Mouse (Mus musculus) cerebellum, postnatal 36 days (tissue): ENCODE results near the gene Alad.

Experiments used
- DNase-seq, 2 experiments: peaks; one replicate each; pipeline ENCODE4 v3.0.0; 2021 to 2022; ENCODE audit warnings: mixed read lengths in 2 of 2

The Alad gene

GRCm38 (mm10) chr4:62517538-62518415, 1.9 kb downstream of the Alad start:
- DNase-seq = no peak

GRCm38 (mm10) chr4:62517046-62517445, 2.7 kb downstream of the Alad start:
- DNase-seq = no peak

DNA sequence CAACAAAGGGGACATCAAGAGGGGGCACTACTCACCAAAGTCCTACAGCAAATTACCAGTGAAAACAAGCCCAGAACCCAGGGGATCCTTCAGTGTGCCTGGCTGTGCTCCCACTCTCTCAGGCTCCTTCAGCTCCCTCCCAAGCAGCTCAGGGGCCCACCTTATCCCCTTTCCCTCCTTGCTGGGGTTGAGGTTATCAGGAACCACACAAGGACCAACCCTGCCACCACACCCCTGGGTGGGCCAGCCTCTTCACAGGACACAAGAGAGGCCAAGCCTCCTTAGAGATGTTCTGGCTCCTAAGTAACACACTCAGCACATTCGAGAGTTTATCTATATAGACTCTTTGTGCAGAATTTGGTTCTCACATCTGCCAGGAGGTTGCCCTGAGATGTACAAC, 3.1 kb downstream of the Alad start:
- no peak for DNase-seq

DNA sequence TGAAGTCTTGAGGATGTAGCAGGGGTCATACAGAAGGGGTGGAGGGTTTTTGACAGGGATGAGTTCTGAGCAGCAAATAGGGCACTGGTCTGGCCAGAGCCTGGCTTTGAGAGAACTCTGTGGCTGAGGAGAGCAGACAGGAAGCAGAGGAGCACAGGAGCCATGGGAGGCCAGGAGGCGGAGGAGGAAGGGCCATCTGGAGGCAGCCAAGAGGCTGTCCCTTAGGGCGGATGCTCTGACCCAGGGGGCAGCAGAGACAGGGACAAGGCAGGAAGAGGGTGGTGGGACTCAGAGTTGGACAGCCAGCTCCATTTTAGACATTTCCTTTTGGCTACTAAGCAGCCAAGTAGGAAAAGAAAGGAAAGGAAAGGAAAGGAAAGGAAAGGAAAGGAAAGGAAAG, 3.6 kb downstream of the Alad start:
- DNase-seq = peak; percentile 68 to 73

DNA sequence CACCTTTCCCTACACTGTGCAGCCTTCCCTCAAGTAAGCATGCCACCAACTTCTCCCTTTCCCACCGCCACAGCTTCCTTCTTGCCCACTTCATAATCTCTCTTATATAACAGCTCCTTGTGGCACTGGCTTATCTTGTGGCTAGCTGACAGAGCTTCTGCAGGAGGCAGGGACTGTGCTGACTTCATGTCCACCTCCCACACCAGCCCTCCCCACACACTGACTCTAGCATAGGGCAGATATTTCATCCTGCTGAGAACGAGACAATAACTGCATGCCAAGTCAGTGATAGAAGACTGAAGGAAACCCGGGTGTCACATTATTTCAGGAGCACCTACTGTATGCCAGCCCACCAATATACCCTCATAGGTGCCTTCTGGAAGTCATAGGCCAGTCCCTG, 4.2 kb downstream of the Alad start:
- peak in 1 of 2 experiments; percentile 46 for DNase-seq

DNA sequence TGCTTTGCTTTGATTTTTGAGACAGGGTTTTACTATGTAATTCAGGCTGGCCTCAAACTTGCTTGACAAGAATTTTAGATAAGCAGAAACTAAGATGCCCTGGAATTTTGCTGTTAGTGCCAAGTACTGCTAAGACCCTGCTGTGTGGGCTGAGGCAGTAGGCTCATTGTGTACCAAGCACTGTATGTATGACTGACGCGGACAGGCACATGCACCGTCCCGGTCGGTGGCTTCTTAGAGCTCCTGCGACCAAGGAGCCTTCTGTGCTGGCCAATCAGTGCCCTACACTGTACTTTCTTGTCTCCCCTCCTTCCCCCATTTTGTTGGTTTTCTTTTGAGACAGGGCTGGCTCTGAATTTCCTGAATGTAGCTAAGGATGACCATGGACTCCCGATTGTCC, 4.7 kb downstream of the Alad start:
- no peak for DNase-seq

DNA sequence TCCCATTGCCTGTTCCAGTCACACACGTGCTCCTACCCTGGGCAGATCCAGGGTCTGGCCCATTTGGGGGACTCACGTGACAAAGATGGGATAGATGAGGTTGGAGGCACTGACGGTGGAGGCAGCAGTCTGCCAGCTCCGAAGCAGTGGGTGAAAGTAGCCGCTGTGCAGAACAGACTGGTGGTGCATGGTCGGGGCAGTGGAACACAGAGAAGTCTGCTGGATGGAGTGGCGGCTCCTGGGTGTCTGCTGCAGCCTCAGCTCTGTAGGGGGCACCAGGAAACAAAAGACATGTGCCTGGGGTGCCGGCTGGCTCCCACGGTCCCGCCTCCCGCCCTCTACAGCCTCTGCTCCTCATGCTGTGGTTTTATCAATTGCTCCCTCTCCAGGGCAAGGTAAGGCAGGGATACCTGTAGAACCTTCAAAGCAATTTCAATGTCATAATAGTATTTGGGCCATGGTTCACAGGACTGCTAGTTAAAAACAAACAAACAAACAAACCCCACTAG, 5.7 kb downstream of the Alad start:
- DNase-seq = no peak

GRCm38 (mm10) chr4:62509946-62510345, 9.8 kb downstream of the Alad start:
- peak in 1 of 2 experiments; percentile 39 for DNase-seq

- DNase-seq = no peak
These were observed 10.9 kb downstream of the Alad start for GRCm38 (mm10) chr4:62508839-62509238.

GRCm38 (mm10) chr4:62506798-62507197, 12.9 kb downstream of the Alad start:
- DNase-seq = peak; percentile 60

GRCm38 (mm10) chr4:62505991-62506390, 13.7 kb downstream of the Alad start:
- no peak for DNase-seq

GRCm38 (mm10) chr4:62503374-62503970, 16.2 kb downstream of the Alad start, which contains the start of gene Hdhd3:
TSS of gene Hdhd3 (minus strand) at chr4:62503467.
- no peak for DNase-seq

DNA sequence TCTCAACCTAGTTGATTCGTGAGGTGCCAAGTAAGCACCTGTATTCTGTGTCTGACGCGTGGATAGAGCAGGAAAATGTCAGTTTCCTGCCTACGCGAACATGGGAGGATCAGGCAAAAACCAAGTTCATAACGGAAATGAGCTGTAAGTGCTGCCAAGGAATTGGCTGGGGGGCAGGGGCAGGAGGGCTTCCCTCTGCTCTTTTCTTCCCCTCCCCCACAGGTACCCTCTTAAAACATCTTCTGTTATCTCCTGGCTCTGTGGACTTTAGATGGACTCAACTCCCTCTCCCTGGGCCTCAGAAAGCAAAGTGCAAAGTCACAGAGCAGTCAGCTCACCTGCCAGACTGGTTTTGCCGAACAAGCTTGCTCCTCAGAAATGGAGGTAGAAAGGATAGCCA, 16.7 kb downstream of the Alad start:
- no peak for DNase-seq

- DNase-seq = peak; percentile 90
These were observed 17.6 kb downstream of the Alad start for GRCm38 (mm10) chr4:62501964-62502732.

DNA sequence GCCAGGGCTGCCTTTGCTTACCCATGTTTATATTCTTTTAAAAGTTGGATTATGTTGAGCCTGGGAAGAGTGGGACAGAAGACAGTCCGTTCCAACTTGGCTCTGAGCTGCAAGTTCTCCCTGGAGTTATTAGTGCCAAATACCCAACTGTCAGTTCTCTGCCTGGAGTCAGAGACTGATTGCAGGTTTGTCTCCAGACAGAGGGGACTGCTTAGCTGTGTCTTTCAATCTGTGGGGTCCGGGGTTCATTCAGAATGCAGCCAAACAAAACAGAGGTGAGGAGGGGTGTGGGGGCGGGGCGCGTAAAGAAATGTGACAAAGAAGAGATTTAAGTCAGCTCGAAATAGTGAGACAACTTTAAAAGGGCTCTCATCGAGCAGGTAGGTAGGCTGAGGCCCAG, 18.2 kb downstream of the Alad start:
- DNase-seq = no peak

DNA sequence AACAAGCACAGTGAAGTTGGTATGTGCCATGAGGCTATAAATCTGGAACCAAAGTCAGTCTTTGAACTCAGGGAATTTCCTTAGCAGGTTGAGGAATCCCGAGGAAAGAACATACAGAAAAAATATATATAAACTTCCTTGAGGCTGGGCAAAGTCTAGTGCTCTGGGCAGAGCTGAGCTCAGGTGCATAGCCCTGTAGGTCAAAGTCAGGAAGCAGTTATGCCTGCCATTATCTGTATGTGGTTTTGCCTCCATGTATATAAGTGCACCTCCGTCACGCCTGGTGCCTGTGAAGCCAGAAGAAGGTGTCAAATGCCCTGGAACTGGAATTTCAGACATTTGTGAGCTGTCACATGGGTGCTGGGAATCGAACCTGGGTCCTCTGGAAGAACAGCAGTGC, 18.9 kb downstream of the Alad start:
- DNase-seq = no peak

- peak in 1 of 2 experiments; percentile 42 for DNase-seq
These were observed 22.9 kb downstream of the Alad start for GRCm38 (mm10) chr4:62496815-62497214.

DNA sequence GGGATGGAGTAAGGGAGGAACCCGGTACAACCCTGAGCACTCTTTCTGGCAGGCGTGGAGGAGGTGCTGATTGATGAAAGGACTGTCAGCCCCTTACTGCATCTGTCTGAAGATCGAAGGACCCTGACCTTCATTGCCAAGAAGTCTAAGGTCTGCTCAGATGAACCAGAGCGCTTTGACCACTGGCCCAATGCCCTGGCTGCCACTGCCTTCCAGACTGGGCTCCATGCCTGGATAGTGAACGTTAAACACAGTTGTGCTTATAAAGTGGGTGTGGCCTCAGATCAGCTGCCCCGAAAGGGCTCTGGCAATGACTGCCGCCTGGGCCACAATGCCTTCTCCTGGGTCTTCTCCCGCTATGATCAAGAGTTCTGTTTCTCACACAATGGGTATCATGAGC, 23.8 kb downstream of the Alad start:
- no peak for DNase-seq

- no peak for DNase-seq
These were observed 25.5 kb downstream of the Alad start for GRCm38 (mm10) chr4:62494230-62494629.

DNA sequence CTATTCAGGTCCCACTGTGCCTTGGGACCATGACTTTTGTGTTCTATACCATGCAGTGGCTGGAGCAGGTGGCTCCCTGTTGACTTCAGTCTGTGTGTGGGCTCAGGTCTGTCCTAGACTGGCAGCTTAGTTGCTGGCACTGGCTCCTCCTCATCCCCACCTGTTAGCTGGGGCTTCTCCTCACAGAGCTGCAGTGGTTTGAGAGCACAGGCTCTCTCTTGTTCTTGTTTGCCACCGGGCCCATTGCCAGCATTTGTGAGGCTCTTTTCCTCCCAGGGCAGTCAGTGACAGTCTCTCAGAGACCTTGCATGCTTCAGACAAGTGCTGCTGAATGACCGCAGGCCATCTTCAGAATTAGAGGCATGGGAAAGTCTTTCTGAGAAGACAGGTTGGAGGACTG, 27.0 kb downstream of the Alad start:
- DNase-seq = no peak

DNA sequence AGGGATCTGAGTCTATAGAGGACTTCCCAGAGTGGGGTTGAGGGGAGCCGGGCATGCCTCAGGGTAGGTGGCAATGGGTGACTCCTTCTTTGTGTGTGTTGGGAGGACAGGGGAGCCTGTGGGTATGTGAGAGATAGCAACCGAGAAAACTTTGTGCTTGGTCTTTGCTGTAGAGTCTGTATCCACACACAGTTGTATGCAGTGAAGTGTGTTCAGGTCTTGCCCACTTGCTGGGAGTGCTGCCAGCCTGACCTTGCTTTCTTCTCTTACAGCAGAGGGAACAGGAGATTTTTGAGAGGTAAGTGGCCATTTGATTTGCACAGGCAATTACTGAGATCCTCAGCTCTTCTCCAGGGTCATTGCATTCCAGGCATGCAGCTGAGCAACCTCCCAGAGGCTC, 31.8 kb downstream of the Alad start:
- DNase-seq = no peak

DNA sequence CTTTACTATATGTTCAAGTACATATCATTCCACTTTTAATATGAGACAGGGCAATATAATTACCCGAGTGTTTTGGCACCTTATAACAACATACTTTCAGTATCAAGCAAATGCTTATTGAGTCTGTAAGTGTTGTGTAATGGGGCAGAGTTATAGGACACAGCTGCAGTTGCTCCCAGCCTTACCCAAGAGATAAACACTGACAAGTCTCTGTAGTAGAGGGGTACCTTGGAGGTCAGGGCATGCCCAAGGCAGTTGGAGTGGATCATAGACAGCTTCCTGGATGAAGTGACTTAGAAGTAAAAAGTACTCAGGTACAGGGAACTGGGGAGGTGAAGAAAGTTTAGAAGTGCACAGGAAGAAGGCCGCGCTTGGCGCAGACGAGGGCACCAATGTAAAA, 32.5 kb downstream of the Alad start:
- no peak for DNase-seq

- no peak for DNase-seq
These were observed 33.5 kb downstream of the Alad start for GRCm38 (mm10) chr4:62486162-62486696.
